Mouse (Mus musculus) embryonic fibroblast, embryonic 13.5 days (primary cell): ENCODE data around the gene Lrrc71. TPM values are rescaled to one million over a fixed set of nuclear protein-coding genes. Genes with fewer than 3 reads are reported as not detected.

Experiments used
- H3K27ac ChIP-seq: 2 replicates; pipeline ENCODE4 v1.5.1; 2012; ENCODE audit warnings: low read length, control low read depth, inconsistent platforms; ENCODE audit not compliant: insufficient read depth
- H3K4me1 ChIP-seq: 2 replicates; pipeline ENCODE4 v1.6.1; 2011; ENCODE audit warnings: low read length; ENCODE audit not compliant: control insufficient read depth, insufficient read depth
- H3K4me3 ChIP-seq: 2 replicates; pipeline ENCODE4 v1.5.1; 2011; ENCODE audit warnings: mild to moderate bottlenecking, control low read depth, low read length; ENCODE audit not compliant: insufficient read depth
- CTCF ChIP-seq: IDR thresholded peaks from 2 replicates; pipeline ENCODE4 v1.5.1; 2011; ENCODE audit warnings: mild to moderate bottlenecking, control low read depth, low read length, moderate library complexity, borderline replicate concordance; ENCODE audit not compliant: insufficient read depth
- POLR2A ChIP-seq: IDR thresholded peaks from 2 replicates; pipeline ENCODE4 v1.6.1; 2011; ENCODE audit warnings: low read depth, mild to moderate bottlenecking, control low read depth, low read length, moderate library complexity
- polyA plus RNA-seq: library from polyadenylated mRNA; stranded (reverse); fragments of >200 nt; gene quantifications from 2 replicates; pipeline ENCODE4 v1.2.4, GENCODE M21; 2011; ENCODE audit warnings: low read depth; ENCODE audit not compliant: missing spikeins, insufficient read length

The Lrrc71 gene
- polyA plus RNA-seq, 1 experiment: 1.2 TPM

- no peaks in the 10 kb centered on the region for H3K4me1 ChIP-seq
Observed at GRCm38 (mm10) chr3:87726191-87726590, 22.2 kb downstream of the Lrrc71 start.

GRCm38 (mm10) chr3:87725396-87726160, 22.8 kb downstream of the Lrrc71 start:
- Histone ChIP-seq H3K4me3 (no peak overlapping the region), H3K4me1 (no peaks in the 10 kb centered on the region), H3K27ac (no peak overlapping the region)
- TF ChIP-seq POLR2A (no peak), CTCF (no peak)

More at GRCm38 (mm10) chr3:87726191-87726590, 22.2 kb downstream of the Lrrc71 start:
- TF ChIP-seq POLR2A: no peak
- TF ChIP-seq CTCF: no peak
- Histone ChIP-seq H3K27ac (no peak overlapping the region), H3K4me3 (no peak overlapping the region)

- Histone ChIP-seq H3K4me1 (no peaks in the 10 kb centered on the region), H3K27ac (no peak overlapping the region), H3K4me3 (no peak overlapping the region)
- TF ChIP-seq POLR2A (no peak), CTCF (no peak)
Observed at GRCm38 (mm10) chr3:87724556-87724955, 23.9 kb downstream of the Lrrc71 start.

GRCm38 (mm10) chr3:87718525-87718924, 29.9 kb downstream of the Lrrc71 start:
- TF ChIP-seq POLR2A (no peak), CTCF (no peak)
- H3K4me3 ChIP-seq: no peak overlapping the region
- H3K27ac ChIP-seq: no peak overlapping the region
- H3K4me1 ChIP-seq: no peaks in the 10 kb centered on the region

Other genes starting within 250 kb of the Lrrc71 start
- 10.8 and 10.9 TPM in 2 replicates for gene Etv3, start 223.2 kb downstream of the Lrrc71 start, polyA plus RNA-seq
- 25.8 and 27.0 TPM in 2 replicates for gene Arhgef11, start 131.1 kb downstream of the Lrrc71 start, polyA plus RNA-seq
- gene Ntrk1, start 46.5 kb upstream of the Lrrc71 start, polyA plus RNA-seq: not detected in 2 replicates
- gene Insrr, start 48.3 kb upstream of the Lrrc71 start, polyA plus RNA-seq: not detected in 2 replicates
- 65.8 and 74.0 TPM in 2 replicates for gene Pear1, start 75.7 kb upstream of the Lrrc71 start, polyA plus RNA-seq
- not detected in 2 replicates for gene Sh2d2a, start 98.1 kb upstream of the Lrrc71 start, polyA plus RNA-seq
- 27.5 and 34.2 TPM in 2 replicates for gene Prcc, start 137.0 kb upstream of the Lrrc71 start, polyA plus RNA-seq
- gene Hdgf, start 157.7 kb upstream of the Lrrc71 start, polyA plus RNA-seq: 267 and 287 TPM in 2 replicates
- 130 and 167 TPM in 2 replicates for gene Mrpl24, start 170.9 kb upstream of the Lrrc71 start, polyA plus RNA-seq
- 41.6 and 54.7 TPM in 2 replicates for gene Isg20l2, start 181.7 kb upstream of the Lrrc71 start, polyA plus RNA-seq
- 11.4 and 12.0 TPM in 2 replicates for gene Rrnad1, start 182.1 kb upstream of the Lrrc71 start, polyA plus RNA-seq
- 80.0 and 99.8 TPM in 2 replicates for gene Crabp2, start 200.0 kb upstream of the Lrrc71 start, polyA plus RNA-seq
- gene Nes, start 222.5 kb upstream of the Lrrc71 start, polyA plus RNA-seq: 25.7 and 71.2 TPM in 2 replicates